Mouse (Mus musculus) cortical plate, adult 2 months (tissue): Measurements from ENCODE around the gene Fkbpl.

Experiments used
- CTCF ChIP-seq: fragments of 200-500 bp; IDR thresholded peaks from 2 replicates; pipeline ENCODE4 v1.5.1; 2011; ENCODE audit warnings: mild to moderate bottlenecking, control low read depth, low read length; ENCODE audit not compliant: insufficient read depth; ENCODE audit errors: extremely low read depth
- POLR2A ChIP-seq: fragments of 200-500 bp; IDR thresholded peaks from 2 replicates; pipeline ENCODE4 v1.6.1; 2011; ENCODE audit warnings: mild to moderate bottlenecking, low read length, control low read depth; ENCODE audit not compliant: insufficient read depth; ENCODE audit errors: extremely low read depth

GRCm38 (mm10) chr17:34601796-34602195 is 42.8 kb upstream of the Fkbpl start:
- no peak for TF ChIP-seq CTCF
- TF ChIP-seq POLR2A = no peak
